Mouse (Mus musculus) testis, postnatal 14 days (tissue): ENCODE results near the gene Fam19a5.

Experiments used
- DNase-seq: peaks from one replicate; pipeline ENCODE4 v3.0.0; 2021; ENCODE audit warnings: low spot score

Fam19a5 gene

DNA sequence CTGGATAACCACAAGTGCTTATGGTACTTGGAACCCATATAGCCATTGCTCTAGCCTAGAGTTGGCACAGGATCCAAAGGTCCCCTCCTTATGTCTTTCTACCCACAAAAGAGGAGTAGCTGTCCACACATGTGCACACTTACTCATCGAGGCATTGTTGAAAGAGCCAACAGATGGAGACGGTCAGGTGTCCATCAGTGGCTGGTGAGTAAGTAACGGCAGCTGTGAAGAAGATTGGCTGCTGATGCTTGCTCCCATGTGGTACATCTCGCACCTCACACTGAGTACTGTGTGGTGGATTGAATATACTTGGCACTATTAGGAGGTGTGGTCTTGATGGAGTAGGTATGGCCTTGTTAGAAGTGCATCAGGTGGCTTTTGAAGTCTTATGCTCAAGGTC, 192.2 kb downstream of the Fam19a5 start:
- no peak for DNase-seq

DNA sequence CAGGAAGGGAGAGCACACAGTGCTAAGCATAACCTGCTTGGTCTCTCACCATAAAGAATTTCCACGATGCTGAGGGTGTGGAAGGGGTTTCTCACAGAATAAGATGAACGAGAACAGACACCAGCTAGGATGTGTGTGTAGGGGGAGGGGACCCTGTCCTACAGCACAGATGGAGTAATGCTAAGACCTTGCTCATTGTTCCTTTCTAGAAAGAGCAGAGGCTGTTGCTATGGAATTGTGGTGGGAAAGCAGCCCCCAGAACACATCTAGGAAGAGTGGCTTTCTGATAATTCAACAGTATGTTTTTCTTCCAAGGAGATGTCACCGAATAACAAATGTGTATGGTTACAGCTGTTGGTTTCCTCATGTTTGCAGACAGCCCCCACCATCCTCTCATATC, 211.4 kb downstream of the Fam19a5 start:
- DNase-seq, result no peak

DNA sequence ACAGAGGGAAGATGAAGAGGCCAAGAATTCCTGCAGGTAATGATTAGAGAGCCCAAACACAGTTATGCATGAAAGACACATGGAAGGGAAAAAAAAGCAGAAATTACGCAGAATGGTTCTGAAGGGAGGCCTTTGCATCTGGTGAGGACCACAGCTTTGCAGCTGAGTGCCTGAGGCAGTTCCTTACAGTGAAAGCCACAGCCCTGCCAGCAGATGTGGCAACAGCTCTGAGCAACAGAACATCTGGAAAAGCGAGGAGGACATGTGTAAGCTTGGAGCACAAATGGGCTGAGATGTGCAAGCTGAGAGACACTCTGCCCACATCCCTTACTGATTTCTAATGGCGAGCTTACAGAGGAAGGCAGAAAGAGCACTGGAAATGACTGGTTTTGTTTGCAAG, 221.8 kb downstream of the Fam19a5 start:
- DNase-seq, result no peak

DNA sequence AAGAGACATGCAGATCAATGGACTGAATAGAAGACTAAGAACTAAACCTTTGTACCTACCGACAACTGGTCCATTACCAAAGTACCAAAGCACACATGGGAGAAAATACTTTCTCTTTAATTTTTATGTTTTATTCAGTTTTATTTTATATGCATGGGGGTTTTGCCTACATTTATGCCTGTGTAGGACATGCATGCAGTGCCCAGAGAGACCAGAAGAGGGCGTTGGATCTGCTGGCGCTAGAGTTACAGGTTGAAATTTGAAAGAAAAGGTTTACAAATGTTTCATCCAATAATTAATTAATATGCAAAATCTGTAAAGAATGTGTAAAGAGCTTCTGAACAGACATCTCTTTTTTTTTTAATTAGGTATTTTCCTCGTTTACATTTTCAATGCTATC, 229.9 kb downstream of the Fam19a5 start:
- no peak for DNase-seq

DNA sequence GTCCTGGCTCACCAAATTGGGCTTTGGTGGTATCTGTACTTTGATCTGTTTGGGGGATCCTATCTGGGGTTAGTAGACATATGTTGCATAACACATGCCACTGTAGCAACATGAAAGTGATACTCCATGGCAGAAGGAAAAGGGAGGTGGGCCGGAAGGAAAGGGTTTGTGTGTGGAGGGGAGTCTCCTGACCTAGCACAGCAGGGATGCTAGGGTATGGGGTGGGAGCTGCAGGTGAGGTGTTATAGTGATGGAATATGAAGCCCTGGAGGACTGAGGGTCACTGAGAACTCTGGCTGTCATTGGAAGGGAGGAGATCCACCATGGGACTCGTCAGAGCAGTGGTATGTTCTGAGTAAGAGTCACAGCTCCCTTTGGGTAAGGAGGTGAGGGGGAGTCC, 239.2 kb downstream of the Fam19a5 start:
- DNase-seq, result no peak

DNA sequence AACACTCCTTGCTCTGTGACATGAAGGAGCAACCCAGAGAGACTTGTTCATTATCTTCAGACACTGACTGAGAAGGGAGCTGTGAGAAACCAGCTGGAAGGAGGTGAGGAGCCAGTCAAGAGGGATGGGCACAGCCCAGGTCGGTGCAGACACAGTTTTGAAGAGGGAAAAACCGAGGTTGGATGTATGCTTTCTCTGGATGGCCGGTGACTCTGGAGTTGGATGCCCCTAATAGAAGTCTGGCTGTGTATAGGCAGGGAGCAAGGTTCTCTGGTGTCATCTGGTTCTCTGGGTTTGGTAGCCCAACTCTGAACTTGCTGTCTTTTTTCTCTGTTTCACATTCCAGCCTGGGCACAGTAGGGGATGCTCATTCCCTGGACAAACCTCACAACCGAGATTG, 245.6 kb downstream of the Fam19a5 start:
- DNase-seq, result no peak

DNA sequence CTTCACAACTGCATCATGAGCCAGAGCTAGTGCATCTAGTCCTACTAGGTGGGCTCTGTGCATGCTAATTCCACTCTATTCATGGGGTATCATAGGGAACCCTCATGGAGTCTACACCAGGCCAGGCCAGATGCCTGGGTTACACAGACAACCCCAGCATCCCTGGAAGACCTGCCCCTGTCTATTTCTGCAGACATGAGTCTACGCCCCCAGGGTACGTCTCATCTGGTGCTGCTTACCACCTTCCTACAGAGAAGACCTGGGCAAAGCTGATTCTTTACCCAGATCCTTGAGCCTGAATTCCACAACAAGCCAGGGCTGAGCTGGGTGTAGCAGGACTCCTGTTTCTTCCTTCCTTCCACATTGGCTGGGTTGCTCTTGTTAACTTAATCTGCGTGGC, 249.6 kb downstream of the Fam19a5 start:
- no peak for DNase-seq

DNA sequence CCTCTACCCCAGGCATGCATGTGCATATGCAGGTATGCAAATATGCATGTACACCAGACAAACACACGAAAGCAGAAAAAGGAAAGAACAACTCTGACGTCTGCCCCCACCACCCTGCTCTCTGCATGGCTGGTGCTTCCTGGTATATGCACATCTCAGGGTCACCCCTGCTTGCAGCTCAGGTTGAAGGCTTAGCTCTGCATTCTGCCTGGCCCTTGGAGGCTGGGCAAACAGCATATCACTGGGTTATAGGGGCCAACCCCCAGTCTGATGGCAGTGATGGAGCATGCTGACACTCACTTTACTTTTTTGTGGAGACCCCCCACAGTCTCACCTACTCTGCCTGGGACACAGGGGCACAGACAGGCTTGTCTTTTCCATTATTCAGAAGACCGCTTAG, 252.5 kb downstream of the Fam19a5 start:
- no peak for DNase-seq
